Mouse (Mus musculus): ENCODE measurements around the gene Rab22a.

DNA sequence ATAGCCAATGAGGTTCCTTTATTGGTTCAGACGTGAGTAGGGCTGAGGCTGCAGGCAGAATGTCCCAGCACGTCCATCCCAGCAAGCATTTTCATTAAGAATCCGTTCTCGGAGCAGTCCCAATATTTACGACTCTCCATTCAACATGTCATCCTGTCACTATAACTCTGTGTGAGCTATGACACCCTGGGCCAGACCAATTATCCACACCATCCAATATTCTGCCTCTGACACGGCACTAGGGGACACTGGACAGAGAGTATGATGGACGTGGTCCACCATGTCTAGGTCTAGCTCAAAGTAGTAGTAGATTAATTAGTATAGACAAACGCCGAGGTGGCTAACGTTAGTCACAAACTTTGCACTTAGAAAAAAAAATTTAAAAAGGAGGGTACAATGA, 9.8 kb upstream of the Rab22a start:
- no peak for TF ChIP-seq CTCF (IDR thresholded peaks at IDR 0.05; ENCODE audit: low read depth)
- no peak for TF ChIP-seq EP300 (optimal IDR thresholded peaks at IDR 0.05)

Measured in stomach, postnatal 0 days (tissue).